Mouse (Mus musculus): Measurements from ENCODE around the gene Tln1.
"Not testable (repeated sequence)": the region's sequence is repeated elsewhere in the genome, so short reads cannot be mapped to it uniquely, and the experiment has no call there.

Tln1 gene

DNA sequence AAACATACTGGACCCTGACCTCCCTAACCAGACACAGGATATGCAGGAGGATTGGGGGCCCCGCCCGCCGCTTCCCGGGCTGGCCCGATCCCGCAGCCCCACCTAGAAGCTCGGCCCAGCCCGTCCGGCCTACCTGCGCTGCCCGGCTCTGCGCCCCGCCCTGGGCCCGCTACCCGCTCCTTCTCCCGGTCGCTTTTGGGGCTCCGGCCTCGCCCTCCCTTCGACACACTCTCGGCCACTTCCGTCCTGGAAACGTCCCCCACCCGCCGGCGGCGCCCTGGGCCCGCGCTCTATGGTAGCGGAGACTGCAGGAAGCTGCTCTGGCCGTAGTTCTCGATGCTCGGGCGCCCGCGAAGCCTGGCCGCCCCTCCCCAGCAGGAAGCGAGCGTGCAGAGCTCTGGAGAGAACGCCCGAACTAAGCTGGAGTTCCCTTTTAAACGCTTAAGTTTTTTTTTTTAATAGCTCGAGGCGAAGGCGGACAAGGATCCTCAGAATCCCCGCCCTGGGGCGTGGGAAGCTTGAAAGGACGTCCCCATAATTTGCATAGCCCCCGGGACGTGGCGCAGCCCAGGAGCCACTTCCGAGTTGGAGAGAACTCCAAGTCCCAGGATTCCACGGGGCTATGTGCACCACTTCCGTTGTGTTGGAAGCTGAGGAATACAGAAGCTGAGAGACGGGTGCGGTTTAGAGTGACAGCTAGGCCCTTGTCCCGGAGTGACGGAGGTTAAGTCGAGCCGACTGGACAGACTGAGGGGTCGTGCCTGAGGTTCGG lies at the start of gene Tln1, which contains the start of gene Creb3:
Tln1 (minus strand) TSS at position 695 of the 772 bp plus-strand sequence.
Creb3 (plus strand) TSS at position 336 of the 772 bp plus-strand sequence.
- peak; percentile 100 for DNase-seq (ENCODE audit: low read depth, low spot score)

DNA sequence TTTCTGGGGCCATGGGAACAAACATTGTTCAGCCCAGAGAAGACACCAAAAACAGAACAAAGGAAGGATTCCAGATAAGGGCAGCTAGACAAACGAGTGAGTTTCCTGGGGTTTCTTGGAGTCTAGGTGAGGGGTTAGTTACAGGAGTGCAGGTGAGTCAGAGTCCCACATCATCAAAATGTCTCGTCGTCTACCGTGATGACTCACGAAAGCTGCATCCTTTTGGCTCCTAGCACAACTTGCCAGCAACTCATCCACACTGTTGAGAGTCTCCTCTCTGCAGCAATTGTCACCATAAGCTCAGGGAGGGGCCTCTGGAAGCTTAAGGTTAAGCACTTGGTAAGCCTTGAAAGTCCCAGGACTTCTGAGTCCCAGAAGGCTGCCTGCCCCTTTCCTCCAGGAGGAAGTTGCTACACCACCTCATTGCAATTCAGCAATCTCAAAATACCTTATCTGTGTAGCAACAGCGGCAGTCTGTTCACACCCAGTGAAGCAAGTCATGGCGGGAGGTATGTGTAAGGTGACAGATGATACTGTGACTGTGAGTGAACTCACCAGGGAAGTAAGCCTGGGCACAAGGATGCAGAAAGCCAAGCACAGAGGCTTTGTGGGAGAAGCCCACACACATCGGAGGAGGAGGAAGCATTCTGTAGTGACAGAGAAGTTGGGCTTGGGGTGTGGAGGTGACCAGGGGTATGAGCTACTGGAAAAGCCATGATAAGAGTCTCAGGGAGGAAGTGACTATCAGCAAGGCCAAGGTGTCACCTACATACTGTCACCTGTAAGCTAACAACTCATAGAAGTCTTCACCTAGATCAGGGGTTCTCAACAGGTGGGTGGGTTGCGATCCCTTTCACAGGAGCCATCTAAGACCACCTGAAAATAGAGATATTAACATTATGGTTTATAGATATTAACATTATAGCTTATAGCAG lies 42.5 kb upstream of the Tln1 start:
- DNase-seq (ENCODE audit: low read depth, low spot score), result no peak

DNA sequence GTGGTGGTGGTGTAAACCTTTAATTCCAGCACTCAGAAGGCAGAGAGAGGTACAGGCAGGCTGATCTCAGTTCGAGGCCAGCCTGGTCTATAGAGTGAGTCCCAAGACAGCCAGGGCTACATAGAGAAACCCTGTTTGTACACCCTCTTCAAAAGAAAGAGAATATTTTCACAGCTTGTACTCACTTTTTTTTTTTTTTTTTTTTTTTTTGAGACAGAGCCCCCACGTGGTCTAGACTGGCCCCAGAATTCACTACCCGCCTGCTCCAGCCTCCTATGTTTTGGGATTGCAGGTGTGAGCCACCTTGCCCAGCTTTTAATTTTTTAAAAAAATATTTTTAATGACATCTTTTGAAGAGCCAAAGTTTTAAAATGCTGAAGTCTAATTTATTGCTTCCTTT lies 41.6 kb upstream of the Tln1 start:
- no peak for DNase-seq (ENCODE audit: low read depth, low spot score)

DNA sequence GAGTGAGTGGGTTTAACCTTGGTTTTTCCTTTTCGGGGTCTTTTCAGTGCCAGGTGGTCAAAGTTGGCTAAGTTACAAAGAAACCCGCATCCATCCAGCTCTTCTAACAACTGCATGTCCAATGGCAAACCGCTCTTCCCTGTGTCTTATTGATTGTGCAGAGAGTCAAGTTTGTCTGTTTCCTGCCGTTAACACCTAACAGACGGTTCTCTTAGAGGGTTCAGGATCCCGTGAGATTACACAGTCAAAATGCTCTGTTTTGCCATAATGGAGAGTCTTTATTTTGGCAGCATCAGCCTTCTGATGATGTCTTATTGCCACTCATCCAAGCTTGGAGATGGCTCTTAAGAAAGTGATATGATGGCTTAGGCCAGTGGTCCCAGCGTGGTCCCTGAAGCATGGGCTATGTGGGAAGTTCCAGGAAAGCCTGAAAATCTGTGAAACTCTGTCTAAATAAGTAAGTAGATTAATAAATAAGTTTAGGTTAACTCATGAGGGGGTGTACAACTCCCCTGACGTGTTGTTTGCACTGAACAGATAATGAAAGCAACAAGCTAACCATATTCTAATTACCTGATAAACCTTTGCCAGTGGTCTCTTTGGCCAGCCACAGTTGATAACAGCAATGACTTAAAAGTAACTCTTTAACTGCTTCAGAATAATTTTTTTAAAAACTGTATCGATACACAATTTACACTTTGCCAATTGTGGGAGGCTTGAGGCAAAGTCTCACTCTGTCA lies 37.9 kb upstream of the Tln1 start:
- DNase-seq (ENCODE audit: low read depth, low spot score), result no peak

GRCm38 (mm10) chr4:43598650-43599380 lies 36.3 kb upstream of the Tln1 start:
- no peak for DNase-seq (ENCODE audit: low read depth, low spot score)

GRCm38 (mm10) chr4:43598200-43598599 lies 35.7 kb upstream of the Tln1 start:
- DNase-seq (ENCODE audit: low read depth, low spot score), result no peak

GRCm38 (mm10) chr4:43596597-43596996 lies 34.1 kb upstream of the Tln1 start:
- DNase-seq (ENCODE audit: low read depth, low spot score), result not testable (repeated sequence)

DNA sequence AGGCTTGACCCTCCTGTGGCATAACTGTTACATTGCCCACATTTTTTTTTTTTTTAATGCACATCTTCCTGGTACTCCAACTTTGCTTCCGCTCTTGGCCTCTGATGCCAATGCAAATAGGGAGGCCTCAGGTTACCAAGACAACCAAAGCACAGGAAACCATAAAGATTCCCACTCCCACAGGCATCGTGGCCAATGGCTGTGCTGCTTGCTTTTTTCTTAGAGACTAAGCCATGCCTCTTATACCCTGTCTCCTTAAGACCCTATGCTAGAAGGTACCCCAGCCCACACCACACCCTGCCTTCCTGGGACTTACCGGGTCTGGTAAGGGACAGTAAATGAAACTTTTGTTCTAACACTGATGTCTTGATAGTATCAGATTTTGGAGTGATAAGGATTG lies 31.0 kb upstream of the Tln1 start:
- DNase-seq (ENCODE audit: low read depth, low spot score), result no peak

DNA sequence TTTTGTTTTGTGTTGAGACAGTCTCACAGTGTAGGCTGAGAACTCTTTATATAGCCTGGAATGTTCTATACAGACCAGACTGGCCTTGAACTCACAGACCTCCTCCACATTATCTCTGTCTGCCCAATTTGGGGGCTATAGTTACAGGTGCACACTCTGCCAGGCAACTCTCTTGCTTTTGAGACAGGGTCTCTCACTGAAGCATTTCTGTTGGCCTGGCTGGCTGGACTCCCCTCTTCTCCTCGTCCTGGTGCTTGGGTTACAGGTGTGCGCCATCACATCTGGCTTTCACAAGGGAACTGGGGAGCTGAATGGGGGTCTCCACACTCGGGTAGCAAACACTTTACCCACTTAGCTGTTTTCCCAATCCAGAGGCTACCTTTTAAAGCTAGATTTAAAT lies 29.5 kb upstream of the Tln1 start:
- DNase-seq (ENCODE audit: low read depth, low spot score), result no peak

DNA sequence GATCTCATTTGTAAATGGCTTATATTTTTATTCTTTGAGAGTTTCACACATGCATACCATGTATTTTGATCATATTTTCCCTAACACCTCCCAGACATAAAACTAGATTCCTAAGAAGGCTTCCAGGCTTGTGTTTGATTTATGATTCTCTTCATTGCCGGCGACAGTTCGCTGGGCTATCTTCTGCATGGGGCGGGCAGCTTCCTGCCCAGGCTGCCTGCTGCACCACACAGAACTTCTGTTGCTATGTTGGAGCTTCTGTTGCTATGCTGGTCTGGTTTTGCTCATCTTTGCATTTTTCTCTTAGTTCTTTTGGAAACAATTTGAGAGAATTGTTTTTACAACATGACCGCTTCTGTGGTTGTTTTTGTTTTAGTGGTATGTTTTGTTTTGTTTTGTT lies 29.1 kb upstream of the Tln1 start:
- DNase-seq (ENCODE audit: low read depth, low spot score), result no peak

DNA sequence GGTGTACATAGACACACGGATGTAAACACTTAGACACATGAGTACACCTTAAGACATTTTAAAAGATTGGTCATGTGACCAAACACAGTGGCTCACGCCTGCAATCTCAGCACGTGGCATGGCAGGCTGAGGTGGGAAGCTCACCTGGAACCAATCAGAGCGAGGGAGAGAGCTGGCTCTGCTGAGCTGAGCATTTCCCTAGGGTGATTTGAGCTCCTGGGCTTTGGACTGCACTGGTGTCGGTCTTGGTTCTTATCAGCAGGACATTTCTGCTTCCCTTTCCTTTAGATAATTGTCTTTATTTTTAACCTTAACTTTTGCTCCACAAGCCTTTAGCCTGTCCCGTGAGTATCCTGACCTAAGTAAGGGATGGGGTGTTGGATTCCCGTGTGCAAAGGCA lies 25.2 kb upstream of the Tln1 start:
- DNase-seq (ENCODE audit: low read depth, low spot score), result no peak

DNA sequence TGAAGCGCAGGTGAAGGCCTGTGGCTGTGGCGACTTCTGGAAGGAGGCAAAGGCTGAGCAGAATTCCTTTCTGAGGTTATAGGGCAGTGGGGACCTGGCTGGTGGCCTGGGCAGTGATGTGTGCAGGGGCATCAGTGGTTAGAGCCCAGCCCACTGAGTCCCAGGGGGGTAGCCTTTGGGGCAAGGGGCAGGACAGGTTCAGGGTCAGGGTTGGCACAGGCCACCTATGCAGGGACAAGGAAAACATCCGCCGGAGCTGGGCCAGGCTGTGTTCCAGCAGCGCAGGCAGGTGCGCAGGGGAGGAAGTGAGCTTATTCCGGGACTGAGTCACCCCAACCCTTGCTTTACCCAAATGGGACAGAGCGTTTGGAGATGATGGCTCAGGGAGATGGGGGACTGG lies 23.9 kb upstream of the Tln1 start:
- no peak for DNase-seq (ENCODE audit: low read depth, low spot score)

- no peak for DNase-seq (ENCODE audit: low read depth, low spot score)
These were observed 23.2 kb upstream of the Tln1 start for GRCm38 (mm10) chr4:43585682-43586081.

DNA sequence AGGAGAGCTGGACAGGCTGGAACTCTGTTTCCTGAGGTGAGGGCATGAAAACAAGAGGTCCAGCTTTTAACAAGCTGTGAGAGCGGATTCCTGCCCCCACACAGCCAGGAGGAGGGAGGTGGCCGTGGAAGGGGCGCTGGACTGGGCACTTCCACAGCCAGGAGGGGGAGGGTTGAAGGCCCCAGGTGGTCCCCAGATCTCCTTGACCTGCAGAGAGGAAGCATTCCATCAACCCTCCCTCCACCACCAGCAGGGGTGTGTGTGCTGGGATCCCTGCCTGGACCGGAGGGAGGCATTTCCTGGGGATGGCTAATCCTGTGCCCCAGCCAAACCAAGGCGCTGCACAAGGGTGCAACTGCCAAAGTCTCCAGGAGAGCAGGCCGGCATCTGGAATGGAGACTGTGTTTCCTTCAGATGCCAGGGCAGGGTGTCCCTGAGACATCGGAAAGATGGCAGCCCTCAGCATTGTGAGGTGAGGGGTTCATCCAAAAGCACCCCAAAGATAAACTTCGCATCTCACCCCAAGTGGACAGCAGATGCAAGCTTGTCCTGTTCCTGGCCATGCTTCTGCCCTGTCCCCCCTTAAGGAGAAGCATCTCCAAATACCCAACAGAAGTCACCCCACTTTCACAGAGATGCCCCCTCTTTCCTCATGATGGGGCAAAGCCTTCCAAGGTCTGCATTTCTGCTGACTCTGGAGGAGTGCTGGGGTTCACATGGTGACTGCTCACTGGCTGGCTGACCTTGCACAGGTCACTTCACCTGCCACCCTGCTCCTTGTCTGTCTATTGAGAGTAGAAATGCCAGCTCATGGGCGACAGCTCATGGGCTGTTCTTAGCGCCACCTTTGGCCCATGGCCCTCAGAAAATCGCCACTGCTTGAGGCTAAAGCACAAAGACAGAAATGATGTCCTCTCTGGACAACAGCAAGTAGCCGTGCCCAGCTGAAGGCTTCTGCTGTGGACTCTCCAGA lies 22.2 kb upstream of the Tln1 start, which contains the start of gene Msmp:
Msmp (minus strand) TSS at position 51 of the 973 bp plus-strand sequence.
- DNase-seq (ENCODE audit: low read depth, low spot score), result no peak

GRCm38 (mm10) chr4:43583421-43583820 lies 20.9 kb upstream of the Tln1 start:
- DNase-seq (ENCODE audit: low read depth, low spot score), result no peak

DNA sequence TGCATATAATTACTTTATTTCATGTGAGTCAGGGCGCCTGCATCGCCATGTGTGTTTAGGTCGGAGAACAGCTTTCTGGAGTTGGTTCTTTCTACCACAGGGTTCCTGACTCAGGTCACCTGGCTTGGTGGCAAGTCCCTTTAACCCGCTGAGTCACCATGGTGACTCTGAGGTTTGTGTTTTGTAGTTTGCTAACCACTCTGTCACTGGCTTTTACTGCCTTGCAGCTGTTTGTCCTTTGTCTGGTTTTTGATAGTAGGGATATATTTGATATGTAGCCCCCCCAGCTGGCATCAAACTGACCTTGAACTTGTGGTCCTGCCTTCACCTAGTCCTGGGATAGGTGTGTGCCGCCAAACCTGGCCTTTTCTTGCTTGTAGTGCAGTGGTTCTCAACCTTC lies 19.8 kb upstream of the Tln1 start:
- no peak for DNase-seq (ENCODE audit: low read depth, low spot score)

DNA sequence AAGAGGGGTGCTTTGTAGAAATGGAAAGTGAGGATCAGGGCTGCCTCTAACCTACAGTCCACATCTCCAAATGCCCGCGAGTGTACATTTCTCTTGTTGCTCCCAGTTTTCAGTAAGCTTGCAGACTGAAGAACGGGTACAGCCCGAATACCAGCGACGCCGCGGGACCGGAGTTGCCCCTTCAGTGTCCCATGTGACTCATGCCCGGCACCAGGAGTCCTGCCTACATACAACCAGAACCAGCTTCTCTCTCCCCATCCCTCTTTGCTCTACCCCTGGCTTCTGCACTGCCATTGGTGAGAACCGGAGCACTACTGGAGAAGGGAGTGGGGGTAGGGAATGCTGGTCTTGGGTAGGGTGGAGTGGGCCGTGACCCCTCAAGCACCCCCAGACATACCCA lies 18.9 kb upstream of the Tln1 start:
- no peak for DNase-seq (ENCODE audit: low read depth, low spot score)

- no peak for DNase-seq (ENCODE audit: low read depth, low spot score)
These were observed 18.2 kb upstream of the Tln1 start for GRCm38 (mm10) chr4:43580721-43581120.

DNA sequence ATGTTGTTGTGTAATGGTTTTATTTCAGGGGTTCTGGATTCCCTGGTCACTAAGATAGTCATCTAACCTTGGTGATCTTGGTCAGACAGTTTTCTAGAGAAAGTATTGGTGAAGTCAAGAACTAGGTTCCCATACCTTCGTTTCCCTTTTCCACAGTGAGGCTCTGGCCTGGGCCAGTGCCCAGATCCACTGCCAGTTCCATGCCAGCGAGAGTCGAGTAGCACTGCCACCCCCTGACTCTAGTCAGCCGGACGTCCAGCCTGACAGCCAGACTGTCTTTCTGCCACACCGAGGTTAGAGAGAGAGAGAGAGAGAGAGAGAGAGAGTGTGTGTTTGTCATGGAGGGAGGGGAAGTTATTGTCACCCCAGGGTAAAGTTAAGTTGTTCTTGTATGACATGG lies 17.2 kb upstream of the Tln1 start:
- DNase-seq (ENCODE audit: low read depth, low spot score), result no peak

GRCm38 (mm10) chr4:43579256-43579655 lies 16.8 kb upstream of the Tln1 start:
- no peak for DNase-seq (ENCODE audit: low read depth, low spot score)

Measured in ZHBTc4 (cell line).